Mouse (Mus musculus) kidney, adult 2 months (tissue): ENCODE results near the gene 1700017B05Rik.

Source experiments
- CTCF ChIP-seq: fragments of 200-500 bp; conservative IDR thresholded peaks from 2 replicates; pipeline ENCODE4 v1.5.1; 2011; ENCODE audit warnings: low read depth, mild to moderate bottlenecking, control low read depth, low read length, moderate library complexity, mixed read lengths; ENCODE audit not compliant: insufficient read depth, insufficient read length
- POLR2A ChIP-seq: fragments of 200-500 bp; IDR thresholded peaks from one replicate; pipeline ENCODE4 v1.6.1; 2011; ENCODE audit warnings: low read depth, low read length, control low read depth

- no peak for TF ChIP-seq POLR2A
- no peak for TF ChIP-seq CTCF
These were observed 41.8 kb upstream of the 1700017B05Rik start for GRCm38 (mm10) chr9:57304251-57304650.
